Comparison of ENCODE assay signal across 12 mouse cellular contexts in genomic region chr4:140029324-140030039, GRCm38 (mm10).
A peak's percentile ranks its signal among the peaks of the same experiment; 100 is the strongest.
DNase-seq lines count a peak whose midpoint lies in the region; ATAC-seq and TF ChIP-seq lines count a peak whose summit lies in the region.
"Had no signal": no experiment of that assay in that cellular context is flagged by ENCODE, and none has a peak within 500 bp of the region (broad histone marks: within the 10 kb centered on the region; RNA-seq: fewer than 3 reads in every experiment).

No protein-coding gene starts in this region.

- intact Hi-C loops in heart, adult 2 months (cut with DNase I), result no loop called here

- TF ChIP-seq CTCF in midbrain, postnatal 0 days (IDR thresholded peaks at IDR 0.05), result no peak
- no peak for TF ChIP-seq CTCF in heart, adult 2 months (IDR thresholded peaks at IDR 0.05)

- H3K9ac ChIP-seq in embryonic facial prominence, embryonic 12.5 days, result no peak overlapping the region
- no peak overlapping the region for H3K9ac ChIP-seq in hindbrain, embryonic 12.5 days
- 0 out of 2 replicates have a peak overlapping the region, but pooled peaks have one; percentile 8 for H3K9ac ChIP-seq in midbrain, postnatal 0 days (replicated peaks; ENCODE audit: low read length, poor library complexity, severe bottlenecking)
- no peak overlapping the region for H3K9ac ChIP-seq in heart, adult 2 months (ENCODE audit: low read depth, low read length)
- H3K9ac ChIP-seq: heart, embryonic 13.5 days; limb, embryonic 12.5 days; lung, embryonic 14.5 days had no signal

- no peaks in the 10 kb centered on the region for H3K79me2 ChIP-seq in heart, adult 2 months (replicated peaks; ENCODE audit: control insufficient read depth, insufficient read depth, low read length)

- H3K27ac ChIP-seq in embryonic facial prominence, embryonic 12.5 days, result 0 out of 2 replicates have a peak overlapping the region, but pooled peaks have one; percentile 67
- peak overlapping the region; percentile 79 for H3K27ac ChIP-seq in hindbrain, embryonic 12.5 days
- H3K27ac ChIP-seq in midbrain, postnatal 0 days (ENCODE audit: low read depth, low read length), result 0 out of 2 replicates have a peak overlapping the region, but pooled peaks have one; percentile 43
- H3K27ac ChIP-seq in heart, adult 2 months, result no peak overlapping the region
- H3K27ac ChIP-seq: heart, embryonic 13.5 days; limb, embryonic 12.5 days had no signal

- no peak overlapping the region for H3K4me2 ChIP-seq in embryonic facial prominence, embryonic 12.5 days (replicated peaks)
- no peak overlapping the region for H3K4me2 ChIP-seq in hindbrain, embryonic 12.5 days (replicated peaks)
- H3K4me2 ChIP-seq in midbrain, postnatal 0 days (ENCODE audit: low read depth, low read length, poor library complexity, severe bottlenecking), result no peak overlapping the region
- H3K4me2 ChIP-seq: heart, embryonic 13.5 days; limb, embryonic 12.5 days; lung, embryonic 14.5 days had no signal

- no peaks in the 10 kb centered on the region for H3K9me3 ChIP-seq in embryonic facial prominence, embryonic 12.5 days
- H3K9me3 ChIP-seq in hindbrain, embryonic 12.5 days (replicated peaks), result no peaks in the 10 kb centered on the region
- no peaks in the 10 kb centered on the region for H3K9me3 ChIP-seq in midbrain, postnatal 0 days (ENCODE audit: low read length)
- H3K9me3 ChIP-seq: heart, embryonic 13.5 days; limb, embryonic 12.5 days had no signal

- H3K4me3 ChIP-seq in embryonic facial prominence, embryonic 12.5 days, result no peak overlapping the region
- H3K4me3 ChIP-seq in hindbrain, embryonic 12.5 days, result no peak overlapping the region
- H3K4me3 ChIP-seq in midbrain, postnatal 0 days (ENCODE audit: low read depth, low read length), result no peak overlapping the region
- no peak overlapping the region for H3K4me3 ChIP-seq in heart, adult 2 months
- H3K4me3 ChIP-seq: heart, embryonic 13.5 days; limb, embryonic 12.5 days had no signal

- H3K36me3 ChIP-seq in embryonic facial prominence, embryonic 12.5 days, result no peaks in the 10 kb centered on the region
- no peaks in the 10 kb centered on the region for H3K36me3 ChIP-seq in hindbrain, embryonic 12.5 days
- H3K36me3 ChIP-seq in midbrain, postnatal 0 days (ENCODE audit: insufficient read depth, low read length), result no peaks in the 10 kb centered on the region; the same call in 1 of the 2 replicates
- H3K36me3 ChIP-seq in heart, adult 2 months (ENCODE audit: control insufficient read depth, insufficient read depth, low read length), result no peaks in the 10 kb centered on the region
- H3K36me3 ChIP-seq: heart, embryonic 13.5 days; limb, embryonic 12.5 days had no signal

- ATAC-seq in embryonic facial prominence, embryonic 12.5 days (ENCODE audit: insufficient number of reproducible peaks, insufficient read depth, low FRiP score, low TSS enrichment), result no peak
- peak; percentile 58 for ATAC-seq in hindbrain, embryonic 12.5 days (ENCODE audit: low FRiP score)
- ATAC-seq in midbrain, postnatal 0 days (ENCODE audit: low FRiP score), result no peak
- ATAC-seq: intestine, postnatal 0 days had no signal

- 42% methylated on average over 9 of the region's 9 CpGs for WGBS in embryonic facial prominence, embryonic 12.5 days
- 33% methylated on average over 9 of the region's 9 CpGs for WGBS in hindbrain, embryonic 12.5 days
- 42% methylated on average over 9 of the region's 9 CpGs for WGBS in midbrain, postnatal 0 days
- 48% methylated on average over 9 of the region's 9 CpGs for WGBS in heart, adult 2 months

- peaks cover 8% of the 10 kb centered on the region; the same call in 1 of the 2 replicates for H3K27me3 ChIP-seq in embryonic facial prominence, embryonic 12.5 days
- H3K27me3 ChIP-seq in hindbrain, embryonic 12.5 days, result peaks cover 12% of the 10 kb centered on the region
- H3K27me3 ChIP-seq in midbrain, postnatal 0 days (ENCODE audit: insufficient read depth, low read length), result no peaks in the 10 kb centered on the region
- H3K27me3 ChIP-seq in heart, adult 2 months (ENCODE audit: control insufficient read depth, insufficient read depth, low read length), result no peaks in the 10 kb centered on the region; the same call in 1 of the 2 replicates
- H3K27me3 ChIP-seq: CH12.LX had no signal

- TF ChIP-seq POLR2A in heart, adult 2 months (IDR thresholded peaks at IDR 0.05; ENCODE audit: insufficient read depth, low read depth, low read length), result no peak

- H3K4me1 ChIP-seq in embryonic facial prominence, embryonic 12.5 days, result peaks cover 13% of the 10 kb centered on the region
- H3K4me1 ChIP-seq in hindbrain, embryonic 12.5 days, result peaks cover 26% of the 10 kb centered on the region
- H3K4me1 ChIP-seq in midbrain, postnatal 0 days (ENCODE audit: insufficient read depth, low read length), result 0 out of 2 replicates have a peak, but pooled peaks cover 4% of the 10 kb centered on the region
- H3K4me1 ChIP-seq in heart, adult 2 months (ENCODE audit: control insufficient read depth, insufficient read depth, low read length), result no peaks in the 10 kb centered on the region
- H3K4me1 ChIP-seq: heart, embryonic 13.5 days had no signal

- TF ChIP-seq EP300 in heart, adult 2 months (IDR thresholded peaks at IDR 0.05; ENCODE audit: insufficient read depth, low read depth, low read length), result no peak

- DNase-seq in Muller cell, postnatal 12 days (ENCODE audit: inconsistent ontology term), result peak; percentile 43
- DNase-seq in midbrain, postnatal 0 days (ENCODE audit: low spot score), result peak; percentile 80
- DNase-seq in heart, adult 2 months, result no peak
- DNase-seq in c-Kit-positive CD71-positive TER-119-positive erythroid progenitor cells, embryonic 14.5 days (ENCODE audit: low spot score), result no peak
- no peak for DNase-seq in cerebellum, adult 18-20 months

Comparison
In these comparisons a context has a peak if more than half of its experiments do, and no peak if none do; other contexts are left out.
1. DNase-seq: peak in Muller cell, postnatal 12 days (single experiment) and midbrain, postnatal 0 days (single experiment); none in heart, adult 2 months (0 of 2), c-Kit-positive CD71-positive TER-119-positive erythroid progenitor cells, embryonic 14.5 days (single experiment) and cerebellum, adult 18-20 months (0 of 2).